Mouse (Mus musculus) c-Kit-positive CD71-positive TER-119-positive erythroid progenitor cells, embryonic 14.5 days (primary cell): ENCODE measurements around the gene Nfix.

Source experiments
- DNase-seq: peaks from one replicate; pipeline ENCODE4 v3.0.0-alpha.2; 2013; ENCODE audit warnings: low spot score

The Nfix gene

DNA sequence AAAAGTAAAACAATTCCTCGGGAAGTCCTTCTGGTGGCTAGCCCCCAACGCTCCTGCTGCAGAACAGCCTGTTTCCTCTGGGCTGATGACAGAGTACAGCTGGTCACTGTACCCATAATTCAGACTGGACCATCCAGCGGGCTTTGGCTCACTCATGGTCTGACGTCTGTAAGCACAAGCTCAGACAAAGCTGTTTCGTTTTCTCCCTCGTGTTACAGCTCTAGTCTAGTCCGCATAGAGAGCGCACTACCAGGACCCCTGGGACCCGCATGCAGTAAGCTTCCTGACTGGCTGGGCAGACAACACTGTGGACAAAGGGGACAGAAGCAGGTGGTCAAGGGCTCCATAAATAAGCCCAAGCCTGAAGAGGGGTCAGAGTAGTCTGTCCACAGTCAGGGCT lies 33.7 kb downstream of the Nfix start:
- DNase-seq, result no peak

DNA sequence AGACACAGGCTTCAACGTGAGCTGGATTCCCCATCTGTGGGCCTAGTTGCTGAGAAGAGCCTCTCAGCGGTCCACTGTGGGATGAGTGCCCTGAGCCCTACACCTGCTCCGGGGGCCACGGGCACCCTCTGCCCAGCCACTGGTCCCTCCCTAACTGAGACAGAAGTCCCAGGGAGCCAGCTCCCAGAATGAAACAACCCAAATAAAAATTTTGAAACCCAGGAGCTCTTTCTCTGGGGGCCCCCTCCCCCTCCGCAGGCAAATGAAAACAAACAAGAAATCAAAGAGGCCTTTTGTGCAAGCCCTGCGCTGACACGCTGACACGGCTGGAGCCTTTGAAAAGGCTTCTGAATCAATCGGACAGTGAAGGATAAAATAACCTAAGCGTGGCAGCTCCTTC lies 34.5 kb downstream of the Nfix start:
- DNase-seq, result no peak

DNA sequence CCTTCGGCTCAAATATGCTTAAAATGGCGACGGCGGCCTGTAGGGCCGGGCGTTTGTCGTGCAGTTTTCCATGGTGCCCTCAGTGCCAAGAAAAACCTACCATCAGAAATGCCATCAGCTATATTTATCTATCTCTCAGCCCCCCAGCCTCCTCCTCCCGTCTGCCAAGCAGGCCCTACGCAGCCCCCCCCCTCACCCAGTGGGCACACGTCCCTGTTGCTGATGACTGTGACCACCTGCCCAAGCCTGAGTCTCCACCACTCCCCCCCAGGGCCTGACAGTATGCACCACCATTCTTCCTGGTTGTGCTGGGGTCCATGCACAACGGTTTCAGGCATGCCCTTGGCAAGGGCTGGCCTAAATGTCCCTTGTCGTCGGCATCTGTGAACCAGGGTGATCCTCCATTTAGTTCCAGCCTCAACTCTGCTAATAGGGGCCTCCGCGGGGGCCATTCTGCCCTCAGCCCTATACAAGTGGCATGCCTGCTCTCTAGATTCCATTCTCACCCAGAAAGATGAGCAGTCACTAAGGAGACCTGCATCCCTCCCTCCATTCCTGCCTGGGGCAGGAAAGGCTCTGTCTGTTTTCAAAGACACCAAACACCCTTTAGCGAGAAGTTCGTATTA lies 35.2 kb downstream of the Nfix start:
- no peak for DNase-seq

GRCm38 (mm10) chr8:84764100-84764499 lies 36.0 kb downstream of the Nfix start:
- no peak for DNase-seq

GRCm38 (mm10) chr8:84760901-84761300 lies 39.2 kb downstream of the Nfix start:
- no peak for DNase-seq

DNA sequence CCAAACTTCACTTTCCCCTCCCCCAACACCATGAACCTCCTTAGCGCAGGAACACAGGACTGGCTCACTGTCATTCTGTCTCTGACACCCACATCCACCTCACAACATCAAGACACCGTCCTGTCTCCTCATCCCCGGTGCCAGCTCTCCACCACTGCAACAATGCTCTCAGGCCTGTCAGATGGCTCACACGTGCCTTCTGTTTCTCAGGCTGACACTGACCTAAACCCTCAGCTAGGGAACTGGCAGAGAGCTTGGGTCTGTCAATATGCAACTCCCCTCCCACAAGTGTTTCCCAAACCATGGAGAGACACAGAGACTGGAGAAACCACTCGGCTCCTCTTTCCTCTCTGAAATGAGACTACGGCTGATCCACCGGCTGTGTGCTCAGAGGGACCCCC lies 39.7 kb downstream of the Nfix start:
- DNase-seq, result no peak

DNA sequence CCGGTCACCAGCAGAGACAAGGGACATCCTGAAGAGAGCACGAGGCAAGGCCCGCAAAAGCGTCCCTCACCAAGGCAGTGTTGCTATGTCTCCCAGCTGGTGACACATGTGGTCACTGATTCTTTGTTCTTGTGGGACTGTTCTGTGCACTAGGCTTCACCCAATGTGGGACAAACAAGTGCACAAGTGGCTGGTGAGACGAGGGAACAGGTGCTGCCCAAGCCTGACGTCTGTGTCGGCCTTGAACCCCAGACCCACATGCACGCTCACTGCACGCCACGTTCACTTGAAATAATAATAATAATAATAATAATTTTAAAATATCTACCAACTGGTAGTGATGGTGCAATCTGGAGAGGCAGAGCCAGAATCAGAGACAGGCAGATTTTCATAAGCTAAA lies 40.4 kb downstream of the Nfix start:
- no peak for DNase-seq

DNA sequence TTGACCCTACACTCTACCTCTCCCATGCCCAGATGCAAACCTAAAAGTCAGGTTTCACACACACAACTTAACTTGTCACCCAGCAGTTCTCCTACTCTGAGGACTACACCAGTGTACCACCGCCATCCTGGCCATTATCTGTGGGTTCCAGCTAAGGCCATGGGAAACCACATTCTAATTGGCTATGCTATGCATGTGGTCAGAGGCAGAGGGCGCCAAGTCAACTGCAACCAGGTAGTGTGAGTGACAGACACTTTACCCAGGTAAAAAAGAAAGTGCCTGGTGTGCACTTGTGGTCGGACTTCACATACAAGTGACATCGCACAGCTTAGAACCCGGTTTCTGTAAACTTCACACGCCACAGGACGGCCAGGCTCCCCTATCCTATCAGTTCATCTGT lies 41.0 kb downstream of the Nfix start:
- no peak for DNase-seq

DNA sequence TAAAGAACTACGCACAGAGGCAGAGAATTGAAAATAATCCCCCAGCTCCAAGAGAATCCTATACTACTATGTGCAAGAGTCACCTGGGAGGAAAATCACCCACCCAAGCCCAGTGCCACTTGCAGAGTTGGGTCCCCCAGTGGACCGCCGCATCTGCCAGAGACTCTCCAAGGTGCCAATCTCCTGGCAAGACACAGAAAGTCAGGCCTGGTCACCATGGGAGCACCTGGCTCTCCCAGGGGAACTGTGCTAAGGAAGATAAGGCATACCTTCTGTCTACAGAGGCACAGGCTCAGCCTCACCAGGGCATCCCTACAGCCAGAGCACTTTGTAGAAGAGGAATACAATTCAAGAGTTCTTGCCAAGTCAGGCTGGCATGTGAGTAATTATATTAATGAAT lies 41.8 kb downstream of the Nfix start:
- no peak for DNase-seq

- DNase-seq, result no peak
Observed at GRCm38 (mm10) chr8:84757501-84757900, 42.6 kb downstream of the Nfix start.

DNA sequence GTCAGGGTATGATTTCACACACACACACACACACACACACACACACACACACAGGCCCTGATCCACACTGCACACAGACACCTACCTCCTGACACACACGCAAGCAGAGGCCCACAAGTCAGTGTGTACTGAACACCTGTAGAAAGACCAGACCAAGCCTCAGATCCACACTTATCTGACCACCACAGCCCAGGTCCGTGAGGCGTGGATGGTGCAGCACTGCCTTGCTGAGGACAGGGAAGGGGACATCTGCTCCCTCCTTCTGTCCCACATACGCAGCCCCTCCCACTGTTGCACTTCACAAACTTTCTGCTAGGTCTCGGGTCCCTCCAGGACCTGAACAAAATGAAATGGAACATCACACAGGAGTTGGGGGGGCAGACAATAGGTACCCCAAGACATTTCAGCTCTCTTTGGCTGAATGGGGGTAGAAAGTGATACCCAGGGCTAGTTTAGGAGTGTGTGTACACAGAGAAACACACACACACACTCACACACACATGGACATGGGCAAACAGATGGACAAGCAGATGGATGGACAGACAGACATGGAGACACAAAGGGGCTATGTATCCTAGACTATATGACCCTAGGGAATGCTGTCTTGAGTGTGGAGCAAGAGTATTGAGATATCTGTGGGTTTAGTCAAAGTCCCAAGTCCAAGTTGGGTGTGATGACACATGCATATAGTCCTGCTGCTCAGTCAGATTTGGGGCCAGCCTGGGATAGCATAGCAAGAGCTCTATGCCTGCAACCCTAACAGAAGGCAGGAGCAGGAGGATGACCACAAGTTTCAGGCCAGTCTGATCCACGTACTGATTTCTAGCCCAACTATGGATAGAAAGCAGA lies 47.2 kb downstream of the Nfix start:
- no peak for DNase-seq

GRCm38 (mm10) chr8:84749519-84749918 lies 50.6 kb downstream of the Nfix start:
- DNase-seq, result no peak

DNA sequence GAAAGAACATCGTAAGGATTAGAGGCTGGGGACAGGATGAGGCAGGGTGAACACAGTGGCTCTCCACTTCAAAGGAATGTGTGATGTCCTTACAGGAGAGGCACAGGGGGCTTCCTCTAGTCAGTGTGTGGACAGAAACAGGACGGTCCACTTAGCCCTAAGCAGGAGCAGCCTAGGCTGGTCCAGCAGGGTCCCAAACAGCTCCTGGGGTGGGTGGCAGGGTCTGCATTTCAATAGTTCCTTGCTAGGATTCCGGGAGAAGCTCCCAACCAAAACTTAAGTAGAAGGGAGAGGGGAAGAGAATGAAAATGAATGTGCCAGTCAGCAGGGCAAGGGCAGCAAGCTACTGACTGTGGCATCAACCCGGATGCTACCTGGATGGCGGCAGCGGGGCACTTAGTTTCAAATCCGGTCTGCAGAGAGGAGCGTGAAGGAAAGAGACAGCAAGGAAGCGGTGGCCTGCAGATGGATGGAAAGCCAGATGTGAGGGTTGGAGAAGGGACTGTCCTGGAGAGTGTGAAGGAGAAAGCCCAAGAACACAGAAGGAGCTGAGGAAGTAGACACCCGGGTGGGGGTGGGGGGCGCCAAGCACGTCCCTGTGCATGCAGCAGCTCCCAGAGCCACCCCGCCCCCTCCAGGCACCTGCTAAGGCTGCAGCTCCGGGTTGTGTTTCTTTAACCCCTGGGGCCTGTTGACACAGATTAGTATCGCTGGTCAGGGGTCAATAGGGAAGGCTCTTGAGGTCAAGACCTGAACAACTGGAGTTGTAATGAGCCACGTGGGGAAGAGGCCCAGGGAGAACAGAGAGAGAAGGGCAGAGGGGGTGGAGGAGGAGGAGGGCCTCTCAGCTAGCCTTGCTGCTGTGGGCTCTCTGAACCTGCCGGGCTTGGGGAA lies 54.9 kb downstream of the Nfix start:
- DNase-seq, result no peak

DNA sequence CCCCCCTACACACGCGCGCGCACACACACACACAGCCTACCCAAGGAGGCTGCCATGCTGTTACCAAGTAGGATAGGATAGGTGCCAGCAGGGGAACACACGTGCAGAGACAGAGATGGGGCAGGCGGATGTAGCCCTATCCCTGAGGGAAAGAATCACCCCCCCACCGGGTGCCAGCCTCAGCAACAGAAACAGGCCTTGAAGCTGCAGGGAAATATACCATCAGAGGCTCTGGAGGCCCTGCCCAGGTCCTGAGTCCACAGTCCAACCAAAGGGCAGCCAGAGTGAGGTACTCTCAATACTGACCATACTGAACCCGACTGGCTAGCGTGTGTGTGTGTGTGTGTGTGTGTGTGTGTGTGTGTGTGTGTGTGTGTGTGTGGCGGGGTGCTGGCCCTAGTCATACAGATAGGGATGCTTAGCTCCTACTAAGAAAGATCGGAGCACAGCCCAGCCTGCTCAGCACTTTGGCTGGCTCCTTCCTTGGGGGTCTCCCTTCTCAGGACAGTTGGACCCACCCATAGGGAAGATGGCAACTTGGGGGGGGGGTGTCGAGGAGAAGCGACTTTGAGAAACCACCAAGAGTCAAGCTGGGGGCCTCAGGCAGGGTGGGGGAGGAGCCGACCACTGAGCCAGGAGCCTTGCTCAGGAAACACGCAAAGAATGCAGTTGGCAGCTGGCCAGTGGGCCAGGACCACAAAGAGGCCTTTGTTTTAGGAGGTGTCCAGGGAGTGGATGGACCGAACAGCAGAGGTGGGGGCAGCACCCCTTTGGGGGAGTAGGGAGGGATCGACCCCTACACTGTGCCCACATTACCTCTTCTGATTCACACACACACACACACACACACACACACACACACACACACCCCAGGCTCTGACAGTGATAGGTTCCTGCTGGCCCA lies 56.4 kb downstream of the Nfix start:
- DNase-seq, result no peak

DNA sequence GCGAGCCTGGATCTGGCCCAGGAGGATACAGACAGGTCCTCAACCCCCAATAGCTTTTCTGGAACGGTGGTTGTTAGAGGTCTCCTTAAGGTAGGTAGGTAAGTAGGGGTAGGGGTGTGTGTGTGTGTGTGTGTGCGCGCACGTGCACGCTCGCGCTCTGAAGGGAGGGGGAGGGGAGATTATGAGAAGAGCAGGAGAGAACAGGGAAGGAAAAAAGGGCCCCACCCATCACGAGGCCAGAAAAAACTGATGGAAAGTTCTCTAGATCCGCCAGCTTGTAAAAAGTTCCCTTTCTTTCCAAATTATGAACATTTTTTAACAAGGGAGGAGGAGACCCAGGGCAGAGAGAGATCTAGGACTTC lies 57.1 kb downstream of the Nfix start:
- no peak for DNase-seq

GRCm38 (mm10) chr8:84742171-84743053 lies 57.7 kb downstream of the Nfix start:
- DNase-seq, result no peak

DNA sequence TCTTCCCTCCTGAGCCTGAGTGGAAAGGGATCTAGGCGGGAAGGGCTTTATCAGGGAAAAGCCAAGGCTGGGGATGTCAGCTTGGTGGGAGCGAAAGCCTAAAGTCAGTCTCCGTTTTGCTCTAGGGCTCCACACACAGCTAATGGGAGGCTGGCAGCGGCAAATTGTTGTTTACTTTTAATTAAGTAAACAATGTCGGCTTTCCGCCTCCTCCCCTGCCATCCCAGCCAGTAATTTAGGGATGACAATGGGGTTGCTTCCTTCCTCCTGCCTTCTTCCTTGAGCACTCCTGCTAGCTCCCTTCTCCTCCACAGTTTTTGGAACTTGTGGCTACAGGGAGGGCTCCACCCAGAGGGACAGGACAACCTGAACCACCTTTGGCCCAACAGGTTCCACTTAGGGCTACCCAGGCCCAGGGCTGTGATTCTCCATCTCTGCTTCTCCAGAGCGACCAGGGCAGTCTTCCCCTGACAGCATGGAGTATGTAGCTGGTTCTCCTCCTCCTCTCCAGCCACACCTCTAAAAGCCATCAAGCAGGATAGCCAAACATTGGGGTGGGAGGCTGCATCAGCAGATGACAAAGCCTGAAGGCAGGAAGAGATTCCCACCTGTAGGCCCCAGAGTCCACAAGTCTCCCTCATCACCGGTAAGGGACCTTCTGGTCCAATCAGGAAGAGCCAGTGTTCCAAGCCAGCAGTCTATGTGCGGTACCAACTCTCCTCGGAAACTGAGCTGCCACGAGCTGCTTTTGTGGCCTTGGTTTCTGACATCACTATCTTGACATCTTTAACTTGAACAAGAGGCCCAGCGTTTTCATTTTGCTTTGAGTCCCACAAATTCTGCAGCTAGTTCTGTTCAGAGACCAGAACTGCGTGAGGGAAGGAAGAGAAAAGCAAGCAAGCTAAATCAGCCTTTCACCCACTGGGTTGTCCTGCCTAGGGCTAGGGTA lies 59.0 kb downstream of the Nfix start:
- DNase-seq, result no peak

GRCm38 (mm10) chr8:84739401-84739742 lies 60.8 kb downstream of the Nfix start:
- no peak for DNase-seq

DNA sequence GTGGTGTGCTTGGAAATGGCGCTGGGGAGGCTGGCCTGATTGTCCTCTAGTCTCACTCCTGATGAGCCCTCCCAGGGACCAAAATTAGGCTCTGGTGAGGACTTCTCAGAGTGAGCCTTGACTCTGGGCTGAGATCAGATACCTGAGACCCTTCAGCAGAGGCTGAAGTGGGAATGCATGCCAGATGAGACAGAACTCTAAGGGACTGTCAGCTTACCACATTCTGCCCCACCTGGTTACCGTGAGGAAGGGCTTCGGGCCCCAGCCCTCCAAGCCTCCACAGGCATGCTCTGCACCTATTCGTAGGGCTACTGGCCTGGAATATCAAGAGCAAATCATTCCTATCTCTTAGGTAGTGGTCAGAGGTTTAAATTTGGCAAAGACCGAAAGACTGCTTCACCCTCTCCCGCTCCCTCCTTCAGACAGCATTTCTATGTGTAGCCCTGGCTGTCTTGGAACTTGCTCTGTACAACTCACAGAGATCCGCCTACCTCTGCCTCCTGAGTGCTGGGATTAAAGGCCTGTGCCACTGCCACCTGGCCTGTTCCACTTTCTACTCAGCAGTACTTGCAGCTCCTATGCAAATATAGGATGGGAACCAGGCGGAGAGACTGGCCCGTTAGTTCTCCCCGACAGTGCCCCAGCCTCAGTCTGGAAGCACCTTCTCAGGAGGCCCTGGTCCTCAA lies 61.3 kb downstream of the Nfix start:
- no peak for DNase-seq
